Mouse (Mus musculus) ES-E14 (cell line): ENCODE results near the gene Gm10135.

Experiments
- HCFC1 ChIP-seq: IDR thresholded peaks from 2 replicates; pipeline ENCODE4 v1.6.1; 2012; ENCODE audit warnings: low read length, inconsistent platforms, borderline replicate concordance; ENCODE audit not compliant: insufficient read depth
- ZNF384 ChIP-seq: IDR thresholded peaks from 2 replicates; pipeline ENCODE4 v1.6.1; 2012; ENCODE audit warnings: low read depth, low read length, inconsistent platforms

DNA sequence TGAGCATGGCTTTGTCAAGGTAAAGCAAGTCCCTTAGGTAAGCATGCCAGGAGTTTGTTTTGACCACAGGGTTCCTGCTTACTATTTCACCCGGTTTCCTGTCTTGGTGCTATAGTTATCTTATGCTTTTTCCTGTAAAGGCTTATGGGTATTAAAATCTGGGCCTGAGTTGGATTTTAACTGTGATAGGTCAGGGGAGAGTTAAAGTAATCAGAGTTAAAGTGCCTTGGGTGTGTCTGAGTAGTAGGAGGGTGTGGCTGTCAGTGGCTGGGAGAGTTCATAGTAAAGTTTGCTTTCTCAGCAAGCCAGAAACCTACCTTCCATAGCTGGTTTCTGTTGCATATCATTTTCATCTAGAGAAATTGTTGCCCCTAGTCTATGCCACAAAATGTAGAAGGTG lies 57.7 kb downstream of the Gm10135 start:
- TF ChIP-seq ZNF384 = no peak
- no peak for TF ChIP-seq HCFC1
